Mouse (Mus musculus) kidney, postnatal 14 days (tissue): ENCODE results near the gene Lefty1.
"Not testable (repeated sequence)": the region's sequence is repeated elsewhere in the genome, so short reads cannot be mapped to it uniquely, and the experiment has no call there.

Experiments
- DNase-seq: peaks from one replicate; pipeline ENCODE4 v3.0.0; 2022; ENCODE audit warnings: mixed read lengths

Gene Lefty1

GRCm38 (mm10) chr1:180934467-180935419 lies at the start of gene Lefty1:
TSS of gene Lefty1 (plus strand) at chr1:180935022.
- DNase-seq: no peak

DNA sequence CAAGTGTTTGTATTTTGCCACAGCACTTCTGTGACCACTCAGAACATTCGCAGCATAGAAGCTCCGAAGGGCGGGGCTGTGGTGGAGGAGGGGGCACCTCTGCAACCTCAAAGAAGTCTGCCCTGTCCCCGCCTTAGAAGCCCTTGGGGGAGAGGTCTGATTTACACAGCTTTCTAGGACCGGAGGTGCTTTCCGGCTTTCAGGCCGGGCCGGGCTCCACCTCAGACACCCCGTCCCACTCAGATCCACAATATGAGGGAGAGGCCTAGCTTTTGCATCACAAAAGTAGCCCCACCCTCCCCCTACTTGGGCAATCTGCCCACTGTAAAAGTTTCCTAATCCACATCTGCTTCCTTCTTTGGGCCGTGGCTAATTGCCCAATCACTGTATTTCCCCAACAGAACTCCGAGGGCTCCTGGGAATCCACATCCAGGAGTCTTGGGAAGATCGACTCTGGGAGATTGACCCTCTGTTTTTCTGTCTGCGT lies 46.2 kb upstream of the Lefty1 start:
- peak; percentile 89 for DNase-seq

DNA sequence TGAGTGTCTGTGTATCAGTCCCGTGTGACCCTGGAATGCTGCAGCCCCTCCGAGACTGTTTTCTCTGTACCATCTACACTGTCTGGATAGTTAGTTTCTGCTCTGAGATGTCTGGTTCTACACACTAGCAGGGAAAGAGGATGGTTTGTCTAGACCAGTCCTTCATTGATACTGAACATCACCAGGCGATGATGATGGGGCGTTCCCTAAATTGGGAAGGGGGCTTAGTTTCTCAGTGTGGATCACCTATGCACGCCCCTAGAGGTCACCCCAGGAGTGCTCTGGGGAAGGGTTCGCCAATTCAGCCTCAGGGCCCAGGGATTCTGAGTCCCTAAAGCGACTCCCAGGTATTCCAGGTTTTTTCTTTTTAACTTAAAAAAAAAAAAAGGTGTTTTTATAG lies 45.6 kb upstream of the Lefty1 start:
- DNase-seq: no peak

DNA sequence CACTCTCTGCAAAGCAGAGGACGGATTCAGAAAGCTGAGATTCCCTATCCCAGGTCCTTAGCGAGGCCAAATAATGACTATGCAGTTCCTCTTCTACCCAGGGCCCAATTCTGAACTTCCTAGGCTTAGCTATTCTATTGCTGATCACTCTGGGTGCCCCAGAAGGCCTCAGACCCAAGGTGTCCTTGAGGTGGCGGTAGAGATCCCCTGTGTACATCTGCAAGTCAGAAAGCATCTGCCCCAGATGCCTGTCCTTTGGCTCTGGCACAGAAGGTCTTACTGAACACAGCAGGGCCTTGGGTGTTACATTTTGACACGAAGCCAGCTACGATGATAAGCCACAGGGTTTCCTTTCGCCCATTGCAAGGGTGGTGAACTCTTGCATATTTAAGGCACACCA lies 45.0 kb upstream of the Lefty1 start:
- no peak for DNase-seq

- no peak for DNase-seq
Measured at GRCm38 (mm10) chr1:180892808-180893207, 42.0 kb upstream of the Lefty1 start, which contains the start of gene Lefty2. TSS of gene Lefty2 (plus strand) at chr1:180893108.

DNA sequence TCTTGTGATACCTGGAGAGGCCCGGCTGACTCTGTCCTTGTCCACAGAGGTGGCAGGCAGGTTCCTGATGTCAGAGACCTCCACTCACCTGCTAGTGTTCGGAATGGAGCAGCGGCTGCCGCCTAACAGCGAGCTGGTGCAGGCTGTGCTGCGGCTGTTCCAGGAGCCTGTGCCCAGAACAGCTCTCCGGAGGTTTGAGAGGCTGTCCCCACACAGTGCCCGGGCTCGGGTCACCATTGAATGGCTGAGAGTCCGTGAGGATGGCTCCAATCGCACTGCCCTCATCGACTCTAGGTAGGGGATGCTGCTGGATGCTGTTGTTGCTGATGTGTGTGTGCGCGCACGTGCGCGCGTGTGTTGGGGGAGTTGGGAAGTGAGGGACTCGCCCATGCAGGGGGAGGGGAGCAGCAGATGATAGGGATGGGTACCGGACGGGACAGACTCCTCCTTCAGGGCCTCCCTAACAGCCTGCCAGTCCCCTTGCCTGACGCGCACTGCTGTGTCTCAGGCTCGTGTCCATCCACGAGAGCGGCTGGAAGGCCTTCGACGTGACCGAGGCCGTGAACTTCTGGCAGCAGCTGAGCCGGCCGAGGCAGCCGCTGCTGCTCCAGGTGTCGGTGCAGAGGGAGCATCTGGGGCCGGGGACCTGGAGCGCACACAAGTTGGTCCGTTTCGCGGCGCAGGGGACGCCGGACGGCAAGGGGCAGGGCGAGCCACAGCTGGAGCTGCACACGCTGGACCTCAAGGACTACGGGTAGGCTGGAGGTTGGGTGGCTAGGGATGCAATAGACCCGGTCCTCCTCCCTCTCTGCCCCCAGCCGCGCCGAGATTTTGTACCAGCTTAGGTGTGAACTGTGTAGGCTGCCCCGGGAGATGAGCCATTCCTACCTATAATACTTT lies 40.5 kb upstream of the Lefty1 start:
- not testable (repeated sequence) for DNase-seq

- DNase-seq: peak; percentile 68
Measured at GRCm38 (mm10) chr1:180901107-180901506, 33.7 kb upstream of the Lefty1 start.

DNA sequence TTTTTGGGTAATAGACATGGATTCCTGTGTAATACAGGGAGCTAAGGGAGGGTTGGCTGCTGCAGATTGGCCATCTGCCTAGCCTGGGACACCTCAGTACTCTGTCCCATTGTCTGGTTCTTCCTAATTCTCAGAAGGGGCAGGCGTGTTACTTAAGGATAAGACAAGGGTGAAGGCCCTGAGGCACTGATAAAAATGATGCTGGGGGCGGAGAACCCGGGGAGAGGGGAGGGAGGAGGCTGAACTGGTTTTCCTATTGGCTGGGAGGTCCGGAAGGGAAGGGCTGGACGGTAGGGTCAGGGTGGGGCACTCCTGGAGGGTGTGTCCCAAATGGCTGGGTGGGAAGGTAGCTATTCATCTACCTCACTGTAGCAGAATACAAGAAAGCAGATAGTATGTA lies 31.9 kb upstream of the Lefty1 start:
- DNase-seq: no peak

DNA sequence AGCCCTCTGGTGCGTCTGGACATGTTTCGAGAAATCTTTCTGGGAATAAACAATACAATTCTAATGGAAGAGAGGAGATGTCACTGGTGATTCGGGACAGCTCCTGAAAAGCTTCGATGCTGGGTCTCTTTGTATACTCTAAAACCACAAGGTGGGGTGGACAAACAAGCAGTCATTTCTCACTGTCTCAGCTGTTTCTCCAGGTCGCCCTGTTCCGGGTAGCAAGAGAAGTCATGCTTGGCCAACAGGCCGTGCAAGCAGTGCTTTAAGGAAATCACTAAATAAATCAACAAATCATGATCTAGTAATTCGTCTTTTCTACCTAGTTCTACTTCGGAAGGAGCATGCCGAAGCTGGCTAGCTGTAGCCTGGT lies 31.2 kb upstream of the Lefty1 start:
- no peak for DNase-seq

- peak; percentile 96 for DNase-seq
Measured at GRCm38 (mm10) chr1:180904039-180904814, 30.6 kb upstream of the Lefty1 start, which contains the start of gene Pycr2. TSS of gene Pycr2 (plus strand) at chr1:180904293.

GRCm38 (mm10) chr1:180904815-180905080 lies 30.1 kb upstream of the Lefty1 start:
- no peak for DNase-seq

DNA sequence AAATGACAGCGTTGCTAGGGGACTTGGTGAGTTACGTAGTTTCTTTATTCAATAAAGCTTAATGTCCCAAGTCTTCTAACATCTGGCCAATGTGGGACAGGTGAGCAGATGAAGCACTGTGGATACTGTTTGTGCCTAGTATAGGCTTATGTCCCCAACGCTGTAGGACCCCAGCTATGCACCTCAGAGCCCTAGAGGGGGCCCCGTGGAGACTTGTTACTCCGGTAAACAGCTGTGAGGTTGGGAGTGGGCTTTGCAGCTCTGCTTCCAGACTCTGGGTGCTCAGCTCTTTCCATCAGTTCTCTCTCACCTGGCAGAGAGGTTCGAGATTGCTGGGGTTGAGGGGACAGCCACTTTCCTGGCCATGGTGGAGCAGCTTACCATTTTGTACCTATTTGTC lies 29.5 kb upstream of the Lefty1 start:
- DNase-seq: no peak

- no peak for DNase-seq
Measured at GRCm38 (mm10) chr1:180905876-180906275, 28.9 kb upstream of the Lefty1 start.

GRCm38 (mm10) chr1:180906461-180907147 lies 28.2 kb upstream of the Lefty1 start:
- no peak for DNase-seq

DNA sequence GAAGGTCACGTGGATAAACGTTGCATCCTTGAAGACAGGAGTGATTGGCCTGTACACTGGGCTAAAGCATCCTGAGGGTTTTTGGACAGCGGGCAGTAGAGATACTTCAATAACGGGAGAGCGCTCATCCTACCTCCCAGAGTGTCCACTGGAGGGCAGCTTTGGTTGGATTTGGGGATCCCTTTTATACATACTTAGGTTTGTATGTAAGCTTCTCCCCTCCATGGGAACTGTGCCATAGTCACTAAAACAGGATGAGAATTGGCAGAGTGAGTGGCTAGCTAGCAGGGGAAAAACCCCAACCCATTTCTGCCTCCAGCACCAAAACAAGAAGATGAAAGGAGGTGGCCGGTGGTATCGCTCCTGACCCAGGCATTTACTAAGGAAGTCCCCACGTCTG lies 23.7 kb upstream of the Lefty1 start:
- DNase-seq: no peak

GRCm38 (mm10) chr1:180911653-180912287 lies 23.1 kb upstream of the Lefty1 start:
- DNase-seq: no peak

DNA sequence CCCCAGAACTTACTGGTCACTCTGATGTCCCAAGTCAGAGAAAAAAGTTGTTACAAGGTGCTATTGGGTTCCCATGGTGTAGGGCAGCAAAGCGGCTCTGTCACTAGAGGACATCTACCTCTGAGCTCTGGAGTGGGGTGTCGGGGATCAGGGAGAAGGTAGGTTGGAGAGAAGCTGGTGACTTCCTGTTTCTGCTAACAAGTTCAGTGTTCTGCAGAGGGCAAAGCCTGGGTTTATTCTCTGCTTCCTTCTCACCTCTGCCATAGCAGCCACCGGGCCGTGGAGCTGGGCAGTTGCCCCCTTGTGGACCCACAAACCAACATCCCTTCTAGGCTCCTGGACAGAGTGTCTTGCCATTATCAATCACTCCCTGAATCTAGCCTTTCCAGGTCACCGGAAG lies 22.0 kb upstream of the Lefty1 start:
- DNase-seq: no peak

- DNase-seq: no peak
Measured at GRCm38 (mm10) chr1:180913797-180914196, 21.0 kb upstream of the Lefty1 start.

GRCm38 (mm10) chr1:180916425-180916824 lies 18.4 kb upstream of the Lefty1 start:
- no peak for DNase-seq

DNA sequence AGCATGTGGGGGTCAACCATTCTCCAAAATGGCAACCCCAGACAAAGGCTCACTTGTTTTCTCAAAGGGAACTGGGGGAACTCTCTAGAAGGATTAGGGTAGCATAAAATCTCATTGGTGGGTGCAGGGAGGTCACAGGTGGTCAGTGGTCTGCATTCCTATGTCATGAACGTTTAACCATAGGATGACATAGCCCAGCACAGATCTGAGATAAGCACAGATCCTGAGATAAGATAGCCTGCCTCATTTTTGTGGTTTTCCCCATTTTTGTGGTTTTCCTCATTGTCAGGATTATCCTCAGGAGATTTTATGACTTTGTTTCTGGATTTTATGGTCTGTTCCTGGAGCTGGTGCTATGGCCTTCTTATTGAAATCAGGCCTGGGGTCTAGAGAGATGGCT lies 17.8 kb upstream of the Lefty1 start:
- no peak for DNase-seq

DNA sequence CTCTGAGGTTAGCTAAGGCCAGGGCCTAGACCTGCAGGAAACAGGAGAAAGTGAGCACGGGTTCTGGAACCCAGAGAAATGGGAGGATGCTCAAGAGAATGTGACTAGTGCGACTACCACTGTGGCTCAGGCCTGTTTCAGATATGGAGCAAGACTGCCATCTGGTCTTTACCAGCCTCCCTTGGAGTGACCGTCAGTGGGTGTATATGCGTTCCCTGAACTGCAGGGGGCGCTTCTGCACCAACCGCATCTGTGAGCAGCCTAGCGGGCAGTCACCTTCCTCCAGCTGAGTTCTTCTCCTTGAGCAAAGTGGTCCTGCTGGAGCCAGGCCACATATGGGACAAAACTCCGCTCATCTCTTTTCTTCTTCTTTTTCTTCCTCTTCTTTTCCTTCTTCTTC lies 15.1 kb upstream of the Lefty1 start:
- DNase-seq: no peak
